Mouse (Mus musculus) liver, postnatal 0 days (tissue): Measurements from ENCODE around the gene Lkaaear1.

Experiments used
- CTCF ChIP-seq: sonication (generic); IDR thresholded peaks from 2 replicates; pipeline ENCODE4 v1.5.1; 2016; ENCODE audit warnings: antibody characterized with exemption, low read depth
- EP300 ChIP-seq: IDR thresholded peaks from 2 replicates; pipeline ENCODE4 v1.6.1; 2016; ENCODE audit warnings: antibody characterized with exemption, low read depth, mild to moderate bottlenecking

DNA sequence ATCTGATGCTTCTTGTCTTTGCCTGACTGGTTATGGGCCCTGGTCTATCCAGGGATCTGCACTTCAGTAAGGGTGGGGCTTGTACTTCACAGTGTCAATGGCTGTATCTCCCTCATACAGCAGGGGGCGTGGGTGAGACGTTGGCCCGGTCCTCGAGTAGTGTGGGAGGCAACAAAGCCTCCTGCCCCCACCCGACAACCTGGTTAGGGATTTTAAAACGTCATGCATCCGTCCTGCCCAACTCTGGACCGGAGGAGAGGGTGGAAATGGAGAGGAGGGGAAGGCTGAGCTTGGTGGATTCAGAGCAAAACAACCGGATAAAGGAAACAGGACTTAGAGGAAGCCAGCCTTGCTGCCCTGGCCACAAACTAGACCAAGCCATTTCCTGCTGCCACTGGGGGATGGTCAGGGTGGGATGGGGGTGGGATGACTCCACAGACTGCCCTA, 38.6 kb downstream of the Lkaaear1 start:
- TF ChIP-seq CTCF (peak; percentile 82), EP300 (peak; percentile 20; the same call in 1 of the 2 replicates)
